Mouse (Mus musculus): ENCODE measurements around the gene Zbtb3.

- TF ChIP-seq CTCF (IDR thresholded peaks at IDR 0.05; ENCODE audit: control insufficient read depth, insufficient read depth, insufficient read length): no peak
- no peak for TF ChIP-seq MYOG (IDR thresholded peaks at IDR 0.05; ENCODE audit: control insufficient read depth, extremely low read depth, insufficient read length)
- no peak for TF ChIP-seq MYOD1 (IDR thresholded peaks at IDR 0.05; ENCODE audit: control insufficient read depth, insufficient read length, low read depth)
- TF ChIP-seq CEBPB (IDR thresholded peaks at IDR 0.05; ENCODE audit: low read depth): no peak
- no peak for TF ChIP-seq USF1 (IDR thresholded peaks at IDR 0.05; ENCODE audit: low read depth)
- no peak for TF ChIP-seq MAX (IDR thresholded peaks at IDR 0.05)
- TF ChIP-seq FOSL1 (IDR thresholded peaks at IDR 0.05; ENCODE audit: insufficient read depth, low read length, poor library complexity, severe bottlenecking): no peak
Measured at GRCm38 (mm10) chr19:8832971-8833370, 30.6 kb downstream of the Zbtb3 start.
